Comparison of ENCODE assay signal across 8 mouse cellular contexts in the genomic region with DNA sequence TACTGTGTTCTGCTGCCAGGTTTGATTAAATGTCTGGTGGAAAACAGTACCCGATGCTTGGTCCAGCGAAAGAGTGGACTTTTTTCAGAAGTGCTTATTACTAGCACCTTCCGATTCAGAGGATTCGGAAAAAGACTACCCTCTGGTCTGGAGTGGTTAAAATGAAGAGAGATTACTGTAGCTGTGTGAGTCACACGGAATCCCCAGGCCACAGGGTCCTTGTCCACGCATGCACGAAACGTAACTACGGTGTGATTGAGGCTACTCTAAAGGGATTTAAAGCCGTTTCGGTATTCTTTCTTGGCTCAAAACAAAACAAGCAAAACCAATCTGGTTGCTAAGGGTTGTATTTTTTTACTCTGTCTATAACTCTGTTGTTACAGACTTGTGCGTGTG. TPM values are rescaled to one million over a fixed set of nuclear protein-coding genes. Genes with fewer than 3 reads are reported as not detected.
DNase-seq lines count a peak whose midpoint lies in the region; ATAC-seq and TF ChIP-seq lines count a peak whose summit lies in the region.

No protein-coding gene starts in this region.

- H3K79me2 ChIP-seq in CH12.LX (replicated peaks; ENCODE audit: control insufficient read depth, extremely low read depth, insufficient read depth, poor library complexity, severe bottlenecking): no peaks in the 10 kb centered on the region; the same call in 1 of the 2 replicates

- H3K27me3 ChIP-seq in heart, embryonic 10.5 days (ENCODE audit: insufficient read depth, poor library complexity, severe bottlenecking): peaks cover 52% of the 10 kb centered on the region
- H3K27me3 ChIP-seq in CH12.LX (replicated peaks): peaks cover 57% of the 10 kb centered on the region
- H3K27me3 ChIP-seq in forebrain, embryonic 10.5 days (ENCODE audit: poor library complexity, severe bottlenecking): peaks cover 63% of the 10 kb centered on the region
- peaks cover 58% of the 10 kb centered on the region for H3K27me3 ChIP-seq in liver, embryonic 12.5 days (replicated peaks)

- ATAC-seq in liver, embryonic 12.5 days: no peak
- no peak for ATAC-seq in megakaryocyte progenitor cell, adult 5-6 weeks (replicated peaks; ENCODE audit: poor library complexity)

- H3K9ac ChIP-seq in CH12.LX (ENCODE audit: insufficient read depth, low read depth): peak overlapping the region; percentile 0; the same call in 1 of the 2 replicates
- no peak overlapping the region for H3K9ac ChIP-seq in liver, embryonic 12.5 days

- TF ChIP-seq EP300 in CH12.LX (IDR thresholded peaks at IDR 0.05; ENCODE audit: low read length): no peak

- in situ Hi-C loops in CH12.LX (cut with MboI; ENCODE audit: low pct_ligation_motif_present, low pct_unique_long_range_greater_than_20kb, low sequenced_read_pairs): no loop called here

- peak overlapping the region; percentile 87 for H3K4me3 ChIP-seq in heart, embryonic 10.5 days
- H3K4me3 ChIP-seq in CH12.LX (replicated peaks in 1 of 3; ENCODE audit: low read depth in 2 of 3, low read length in 2 of 3, poor library complexity in 1 of 3): peak overlapping the region in 2 of 3 experiments; percentile 35 to 69
- H3K4me3 ChIP-seq in forebrain, embryonic 10.5 days: peak overlapping the region; percentile 75
- H3K4me3 ChIP-seq in liver, embryonic 12.5 days: peak overlapping the region; percentile 60

- H3K4me2 ChIP-seq in CH12.LX (ENCODE audit: insufficient read depth, low read depth, poor library complexity, severe bottlenecking): peak overlapping the region; percentile 11
- peak overlapping the region; percentile 74 for H3K4me2 ChIP-seq in liver, embryonic 12.5 days

- TF ChIP-seq POLR2A in CH12.LX (IDR thresholded peaks at IDR 0.05; ENCODE audit: low read depth, low read length): no peak

- H3K36me3 ChIP-seq in heart, embryonic 10.5 days: no peaks in the 10 kb centered on the region
- H3K36me3 ChIP-seq in CH12.LX (replicated peaks in 1 of 2; ENCODE audit: control insufficient read depth in 1 of 2, insufficient read depth in 1 of 2, low read length in 1 of 2): no peaks in the 10 kb centered on the region
- no peaks in the 10 kb centered on the region for H3K36me3 ChIP-seq in forebrain, embryonic 10.5 days (replicated peaks)
- H3K36me3 ChIP-seq in liver, embryonic 12.5 days: no peaks in the 10 kb centered on the region

- peaks cover 19% of the 10 kb centered on the region for H3K4me1 ChIP-seq in heart, embryonic 10.5 days
- peaks cover 0 to 10% of the 10 kb centered on the region in 2 experiments; a peak in 2 of 4 replicates for H3K4me1 ChIP-seq in CH12.LX (ENCODE audit: control insufficient read depth in 1 of 2, insufficient read depth in 2 of 2)
- peaks cover 21% of the 10 kb centered on the region for H3K4me1 ChIP-seq in forebrain, embryonic 10.5 days
- peaks cover 11% of the 10 kb centered on the region for H3K4me1 ChIP-seq in liver, embryonic 12.5 days

- peak overlapping the region; percentile 77; the same call in 1 of the 2 replicates for H3K27ac ChIP-seq in heart, embryonic 10.5 days
- H3K27ac ChIP-seq in CH12.LX (ENCODE audit: insufficient read depth, low read depth): no peak overlapping the region
- peak overlapping the region; percentile 69; the same call in 1 of the 2 replicates for H3K27ac ChIP-seq in forebrain, embryonic 10.5 days
- no peak overlapping the region for H3K27ac ChIP-seq in liver, embryonic 12.5 days

- no peak for DNase-seq in heart, embryonic 10.5 days (ENCODE audit: low spot score)
- DNase-seq in heart, adult 18-20 months: no peak
- peak; percentile 6 for DNase-seq in CH12.LX (ENCODE audit: extremely low read depth)
- no peak for DNase-seq in forebrain, embryonic 10.5 days (ENCODE audit: extremely low spot score, low spot score)
- no peak for DNase-seq in frontal cortex, adult 2 months (ENCODE audit: extremely low spot score in 1 of 2, low spot score in 1 of 2)
- no peak for DNase-seq in spleen, postnatal 10 days (ENCODE audit: low spot score in 2 of 2)

- H3K9me3 ChIP-seq in heart, embryonic 10.5 days: no peaks in the 10 kb centered on the region
- peaks cover 4% of the 10 kb centered on the region for H3K9me3 ChIP-seq in CH12.LX (replicated peaks; ENCODE audit: low read length)
- H3K9me3 ChIP-seq in forebrain, embryonic 10.5 days: no peaks in the 10 kb centered on the region
- H3K9me3 ChIP-seq in liver, embryonic 12.5 days (replicated peaks): no peaks in the 10 kb centered on the region

- WGBS in heart, embryonic 10.5 days: 9% methylated on average over 12 of the region's 12 CpGs
- WGBS in forebrain, embryonic 10.5 days: 4% methylated on average over 12 of the region's 12 CpGs
- WGBS in liver, embryonic 12.5 days (ENCODE audit: insufficient replicate concordance): 10% methylated on average over 12 of the region's 12 CpGs

- TF ChIP-seq CTCF in CH12.LX (conservative IDR thresholded peaks at IDR 0.05 in 1 of 2, IDR thresholded peaks at IDR 0.05 in 1 of 2; ENCODE audit: low read depth in 2 of 2, low read length in 2 of 2): no peak

- dilution Hi-C loops in CH12.LX (cut with MboI; ENCODE audit: extremely low pct_ligation_motif_present, extremely low pct_unique_long_range_greater_than_20kb, low sequenced_read_pairs): no loop called here

- no peak for TF ChIP-seq RAD21 in CH12.LX (IDR thresholded peaks at IDR 0.05; ENCODE audit: low read depth, low read length)

TF ChIP-seq in CH12.LX, 34 proteins besides CTCF, POLR2A, EP300 and RAD21:
- TF ChIP-seq KAT2A (IDR thresholded peaks at IDR 0.05; ENCODE audit: insufficient replicate concordance, low read length): no peak
- TF ChIP-seq ELF1 (IDR thresholded peaks at IDR 0.05; ENCODE audit: low read depth, low read length): no peak
- TF ChIP-seq IRF4 (IDR thresholded peaks at IDR 0.05; ENCODE audit: low read depth, low read length): peak; percentile 57; the same call in 1 of the 2 replicates
- TF ChIP-seq RCOR1 (conservative IDR thresholded peaks at IDR 0.05; ENCODE audit: low read depth, low read length): no peak
- no peak for TF ChIP-seq TCF12 (IDR thresholded peaks at IDR 0.05; ENCODE audit: low read depth, low read length)
- TF ChIP-seq SIN3A (IDR thresholded peaks at IDR 0.05; ENCODE audit: low read length): no peak
- TF ChIP-seq NRF1 (IDR thresholded peaks at IDR 0.05; ENCODE audit: low read depth, low read length): peak; percentile 28; the same call in 1 of the 2 replicates
- no peak for TF ChIP-seq JUND (conservative IDR thresholded peaks at IDR 0.05; ENCODE audit: low read depth, low read length)
- peak; percentile 39 for TF ChIP-seq BHLHE40 (IDR thresholded peaks at IDR 0.05; ENCODE audit: low read depth, low read length)
- TF ChIP-seq MXI1 (IDR thresholded peaks at IDR 0.05; ENCODE audit: low read depth, low read length): 0 out of 2 replicates have a peak, but pooled peaks have one; percentile 38
- no peak for TF ChIP-seq HCFC1 (IDR thresholded peaks at IDR 0.05; ENCODE audit: low read depth, low read length)
- no peak; the same call in 1 of the 2 replicates for TF ChIP-seq ETS1 (conservative IDR thresholded peaks at IDR 0.05; ENCODE audit: low read depth, low read length)

RNA-seq across cellular contexts. Expression of gene Ocln, which starts 0.5 kb away (rescaled TPM):
- 1.7 and 4.8 TPM in 2 replicates for polyA plus RNA-seq in heart, embryonic 10.5 days (2016; fragmentation: Nextera tagmentation; extraction: Ambion mirVana)
- total RNA-seq in heart, adult 18-20 months (2021): under 1 TPM; 0.57 to 0.87 TPM
- total RNA-seq in CH12.LX (2012; rRNA removed) (2.0 and 2.2 TPM in 2 replicates), CH12.LX (2014; rRNA removed) (0.39 and 0.70 TPM in 2 replicates)
- polyA plus RNA-seq in CH12.LX (2012; ENCODE audit: insufficient read length, low read depth): 0.23 and 0.50 TPM in 2 replicates
- 3.1 and 3.6 TPM in 2 replicates for polyA plus RNA-seq in forebrain, embryonic 10.5 days (2016; fragmentation: Nextera tagmentation; extraction: Ambion mirVana)
- 6.7 and 6.9 TPM in 2 replicates for polyA plus RNA-seq in liver, embryonic 12.5 days (2016; fragmentation: Nextera tagmentation; extraction: Ambion mirVana)
- total RNA-seq in megakaryocyte progenitor cell, adult 5-6 weeks (2015): 0.30 TPM in 1 of 2 replicates, not detected in the other
- not detected in 2 replicates for total RNA-seq in megakaryocyte progenitor cell, adult 5-6 weeks (2017)
- polyA plus RNA-seq in frontal cortex, adult 2 months (2012; rRNA removed): 7.7 and 8.3 TPM in 2 replicates

Comparison
In these comparisons a context has a peak if more than half of its experiments do, and no peak if none do; other contexts are left out.
1. H3K27ac ChIP-seq: peak in heart, embryonic 10.5 days (single experiment) and forebrain, embryonic 10.5 days (single experiment); none in CH12.LX (single experiment) and liver, embryonic 12.5 days (single experiment).
2. Peak in every context shown above with its lines, with median percentiles within 50 percentile points of each other: H3K4me3 ChIP-seq.